Mouse (Mus musculus): ENCODE measurements around the gene Cpsf6.

DNA sequence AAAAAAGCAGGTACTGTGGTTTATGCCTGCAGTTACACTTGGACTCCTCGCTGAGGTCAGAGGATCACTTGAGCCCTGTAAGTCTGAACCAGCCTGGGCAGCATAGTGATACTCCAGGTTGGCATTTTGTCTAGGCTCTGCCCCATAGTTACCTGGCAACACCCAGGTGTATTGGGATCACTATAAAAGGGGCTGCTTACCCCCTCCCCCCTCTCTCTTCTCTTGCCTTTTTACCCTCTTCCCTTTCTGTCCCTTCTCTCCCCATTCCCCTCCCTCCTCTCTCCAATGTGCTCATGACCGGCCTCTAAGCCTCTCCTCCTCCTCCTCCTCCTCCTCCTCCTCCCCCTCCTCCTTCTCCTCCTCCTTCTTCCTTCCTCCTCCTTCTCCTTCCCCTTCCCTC lies 19.4 kb upstream of the Cpsf6 start:
- TF ChIP-seq POLR2A (IDR thresholded peaks at IDR 0.05; ENCODE audit: low read depth, low read length) (no peak), CTCF (IDR thresholded peaks at IDR 0.05; ENCODE audit: extremely low read depth, insufficient read depth, insufficient read length, insufficient replicate concordance) (no peak)

Data from spleen, adult 2 months (tissue).